Mouse (Mus musculus) heart, embryonic 13.5 days (tissue): ENCODE measurements at regions not wholly inside any gene's neighbourhood (a gene's known extent, or its start where the extent isn't known, plus 50 kb on each side); places are given as distances from the start of the nearest gene placed in this dataset.

ENCODE experiments used
- ATAC-seq: fragments of 200-750 bp; cut with Nextera tagmentation; 2 replicates; pipeline ENCODE4 v1.8.0; 2017; ENCODE audit warnings: moderate TSS enrichment; ENCODE audit not compliant: insufficient number of reproducible peaks, low FRiP score, low TSS enrichment; ENCODE audit errors: extremely low read depth
- H3K27ac ChIP-seq: fragments of 300-500 bp; sonication (generic); replicated peaks from 2 replicates; pipeline ENCODE4 v1.5.1; 2015; ENCODE audit warnings: moderate library complexity, mild to moderate bottlenecking, inconsistent platforms
- H3K27me3 ChIP-seq: fragments of 300-500 bp; sonication (generic); replicated peaks from 2 replicates; pipeline ENCODE4 v1.6.1; 2015; ENCODE audit warnings: mild to moderate bottlenecking, inconsistent platforms
- H3K36me3 ChIP-seq: fragments of 300-500 bp; sonication (generic); 2 replicates; pipeline ENCODE4 v1.6.1; 2015; ENCODE audit warnings: mild to moderate bottlenecking, inconsistent platforms
- H3K4me1 ChIP-seq: fragments of 300-500 bp; sonication (generic); 2 replicates; pipeline ENCODE4 v1.6.1; 2015; ENCODE audit warnings: inconsistent platforms
- H3K4me2 ChIP-seq: fragments of 300-500 bp; sonication (generic); 2 replicates; pipeline ENCODE4 v1.6.1; 2015; ENCODE audit warnings: inconsistent platforms, mild to moderate bottlenecking, moderate library complexity
- H3K4me3 ChIP-seq: fragments of 300-500 bp; sonication (generic); 2 replicates; pipeline ENCODE4 v1.5.1; 2015; ENCODE audit warnings: moderate library complexity, mild to moderate bottlenecking, inconsistent platforms
- H3K9ac ChIP-seq: fragments of 300-500 bp; sonication (generic); 2 replicates; pipeline ENCODE4 v1.6.1; 2015; ENCODE audit warnings: inconsistent platforms, mild to moderate bottlenecking, moderate library complexity
- H3K9me3 ChIP-seq: fragments of 300-500 bp; sonication (generic); 2 replicates; pipeline ENCODE4 v1.6.1; 2016; ENCODE audit warnings: inconsistent platforms
- WGBS: fragments of 180-500 bp; shearing (Covaris S2); methylation state at CpG from one replicate; pipeline ENCODE4 v1.1.7; 2015; ENCODE audit warnings: mixed read lengths; 5-methylcytosine and 5-hydroxymethylcytosine counted together

DNA sequence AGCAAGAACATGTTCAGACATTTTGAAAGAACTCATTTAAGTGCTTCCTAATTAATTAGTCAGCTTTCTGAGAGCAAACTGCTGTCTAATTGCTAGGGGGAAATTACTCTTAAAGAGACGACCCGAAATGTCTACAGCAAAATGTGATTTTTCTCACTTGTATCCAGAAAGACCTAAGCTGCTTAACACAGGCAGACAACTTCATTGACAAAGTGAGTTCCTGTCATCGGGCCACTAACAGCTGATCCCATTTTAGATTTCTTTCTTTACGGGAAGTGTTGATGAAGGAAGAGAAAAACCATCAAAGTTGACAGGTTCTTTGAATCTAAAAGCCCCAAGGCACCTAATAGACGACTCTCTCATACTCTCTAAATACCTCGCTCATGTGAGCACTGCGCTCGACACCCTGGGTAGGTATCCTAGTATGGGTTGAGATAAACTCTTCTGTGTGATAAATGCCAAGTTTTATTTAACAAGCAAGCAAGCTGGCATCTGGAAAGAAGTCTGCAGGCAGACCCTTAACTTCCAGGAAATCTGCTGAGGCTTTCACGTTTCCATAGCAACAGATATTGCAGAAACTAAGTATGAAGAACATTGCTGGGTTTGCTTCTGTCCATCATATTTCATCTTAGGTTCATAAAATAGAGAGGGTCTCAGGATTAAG is 112.5 kb upstream of the Plxnc1 start:
- ATAC-seq = no peak
- no peaks in the 10 kb centered on the region for H3K4me1 ChIP-seq
- H3K27me3 ChIP-seq = no peaks in the 10 kb centered on the region
- no peak overlapping the region for H3K4me3 ChIP-seq
- no peaks in the 10 kb centered on the region for H3K36me3 ChIP-seq
- no peak overlapping the region for H3K9ac ChIP-seq
- 63% methylated on average over 9 of the region's 9 CpGs for WGBS
- H3K27ac ChIP-seq = no peak overlapping the region
- H3K9me3 ChIP-seq = no peaks in the 10 kb centered on the region
- H3K4me2 ChIP-seq = no peak overlapping the region

DNA sequence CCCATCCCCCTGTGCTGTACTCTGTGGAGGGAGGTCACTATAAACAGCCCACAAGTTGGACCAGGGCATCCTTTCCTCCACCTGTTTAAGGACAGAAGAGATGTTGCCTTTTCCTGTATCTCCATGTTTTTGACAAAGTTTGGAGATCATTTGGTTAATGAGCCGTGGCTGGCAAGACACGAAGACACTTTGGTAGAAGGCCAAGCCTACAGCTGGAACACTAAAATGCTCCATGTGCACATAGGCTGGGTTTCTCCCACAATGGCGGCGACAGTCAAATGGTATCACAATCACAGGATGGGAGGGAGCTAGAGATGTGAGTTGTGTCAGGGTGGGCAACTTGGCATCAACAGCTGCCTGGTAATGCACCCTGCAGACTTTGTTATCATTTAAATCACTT is 111.9 kb upstream of the Plxnc1 start:
- Histone ChIP-seq H3K9me3 (no peaks in the 10 kb centered on the region), H3K4me2 (no peak overlapping the region), H3K36me3 (no peaks in the 10 kb centered on the region), H3K27ac (no peak overlapping the region), H3K4me3 (no peak overlapping the region), H3K27me3 (no peaks in the 10 kb centered on the region), H3K9ac (no peak overlapping the region), H3K4me1 (no peaks in the 10 kb centered on the region)
- ATAC-seq = no peak
- 72% methylated on average over 4 of the region's 4 CpGs for WGBS

DNA sequence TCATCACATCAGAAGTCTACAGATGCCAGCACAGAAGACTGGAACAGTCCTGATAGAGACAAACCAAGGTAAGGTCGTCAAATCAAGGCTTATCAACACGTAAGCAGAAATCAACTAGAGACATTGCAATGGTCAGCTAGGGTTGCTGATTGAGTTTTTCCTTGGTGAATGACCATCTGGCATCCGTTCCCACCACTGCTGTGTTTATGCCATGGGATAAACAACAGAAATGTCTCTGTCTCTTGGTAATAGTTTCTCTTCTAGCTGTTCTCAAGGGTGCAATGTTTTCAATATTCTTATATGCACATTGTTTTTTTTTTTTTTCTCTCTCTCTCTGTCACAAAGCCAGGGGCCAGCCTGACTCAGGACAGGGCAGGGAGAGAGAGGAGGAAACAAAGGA is 110.2 kb upstream of the Plxnc1 start:
- Histone ChIP-seq H3K4me1 (no peaks in the 10 kb centered on the region), H3K27ac (no peak overlapping the region), H3K9ac (no peak overlapping the region), H3K4me3 (no peak overlapping the region), H3K27me3 (no peaks in the 10 kb centered on the region), H3K36me3 (no peaks in the 10 kb centered on the region), H3K9me3 (no peaks in the 10 kb centered on the region), H3K4me2 (no peak overlapping the region)
- 76% methylated on average over 3 of the region's 3 CpGs for WGBS
- ATAC-seq = no peak

DNA sequence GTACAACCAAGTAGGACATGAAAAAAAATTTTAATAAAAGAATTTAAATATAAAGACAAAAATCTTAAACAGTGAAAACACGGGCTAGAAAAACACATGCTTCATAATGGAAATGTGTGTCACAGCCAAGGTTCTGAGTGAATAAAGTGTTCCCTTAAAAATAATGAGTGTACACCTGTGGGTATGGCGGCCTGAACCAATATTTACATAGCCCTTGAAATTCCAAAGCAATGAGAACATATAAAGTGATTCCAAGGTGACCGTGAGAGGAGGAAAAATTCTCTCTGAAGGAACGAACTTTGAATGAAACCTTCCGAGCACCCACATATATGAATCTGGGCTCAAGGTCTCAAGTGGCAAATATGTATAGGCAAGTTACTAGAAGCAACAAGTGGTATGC is 104.2 kb upstream of the Plxnc1 start:
- Histone ChIP-seq H3K4me1 (0 out of 2 replicates have a peak, but pooled peaks cover 3% of the 10 kb centered on the region), H3K4me3 (no peak overlapping the region), H3K36me3 (no peaks in the 10 kb centered on the region), H3K9me3 (no peaks in the 10 kb centered on the region), H3K4me2 (no peak overlapping the region), H3K9ac (no peak overlapping the region), H3K27me3 (no peaks in the 10 kb centered on the region), H3K27ac (no peak overlapping the region)
- ATAC-seq = no peak
- WGBS = 83% methylated on average over 5 of the region's 5 CpGs

DNA sequence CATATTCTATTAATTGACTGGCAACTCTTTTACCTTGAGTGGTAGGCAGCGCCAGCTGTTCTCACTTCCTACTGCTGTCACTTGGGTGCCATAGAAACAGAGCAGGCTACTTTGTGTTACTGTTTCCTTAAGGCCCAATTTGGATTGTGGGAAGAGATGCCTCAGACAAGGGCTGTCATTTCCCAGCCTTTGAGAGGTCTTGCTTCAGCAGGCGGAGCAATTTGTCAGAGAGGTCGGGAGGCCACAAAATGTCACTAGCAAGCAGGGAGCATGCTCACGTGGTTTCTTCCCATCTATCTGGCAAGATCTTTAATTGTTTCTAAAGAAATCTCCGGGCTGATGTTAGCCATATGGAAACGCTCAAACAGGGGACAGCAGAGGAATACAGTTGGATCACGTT is 99.3 kb upstream of the Plxnc1 start:
- Histone ChIP-seq H3K4me3 (no peak overlapping the region), H3K9me3 (no peaks in the 10 kb centered on the region), H3K4me1 (0 out of 2 replicates have a peak, but pooled peaks cover 3% of the 10 kb centered on the region), H3K4me2 (no peak overlapping the region), H3K36me3 (no peaks in the 10 kb centered on the region), H3K27ac (no peak overlapping the region), H3K9ac (no peak overlapping the region), H3K27me3 (no peaks in the 10 kb centered on the region)
- WGBS = 35% methylated on average over 7 of the region's 7 CpGs
- ATAC-seq = no peak

DNA sequence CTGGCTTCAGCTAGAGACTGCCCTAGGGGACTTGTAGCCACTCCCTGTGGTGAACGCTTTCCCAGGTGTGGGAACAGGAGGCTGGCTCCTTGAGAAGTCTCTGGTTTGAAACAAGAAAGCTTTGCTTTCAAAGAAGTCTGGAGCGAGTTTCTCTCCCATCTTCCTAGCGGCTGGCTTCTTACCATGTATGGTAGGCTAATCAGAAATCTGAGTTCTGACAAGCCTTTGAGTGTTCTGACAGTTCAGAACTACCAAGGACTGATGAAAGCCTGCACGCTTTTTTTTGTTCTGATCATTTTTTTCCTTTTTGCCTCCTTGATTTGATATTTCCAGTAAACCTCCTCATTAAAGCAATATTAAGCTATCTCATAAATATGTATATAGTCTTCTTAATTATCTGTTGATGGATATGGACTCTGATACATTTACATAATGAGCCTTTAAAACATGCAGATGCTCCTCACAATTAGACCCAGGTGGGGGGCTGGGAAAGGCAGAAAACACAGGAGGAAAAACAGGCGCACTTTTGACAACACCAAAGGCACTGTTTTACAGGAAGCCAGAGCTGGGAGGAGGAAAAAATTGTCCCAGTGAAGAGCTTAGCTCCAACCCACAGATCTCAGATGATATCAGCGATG is 95.7 kb upstream of the Plxnc1 start:
- ATAC-seq = no peak
- H3K9ac ChIP-seq = no peak overlapping the region
- no peaks in the 10 kb centered on the region for H3K27me3 ChIP-seq
- no peaks in the 10 kb centered on the region for H3K9me3 ChIP-seq
- H3K27ac ChIP-seq = no peak overlapping the region
- H3K4me2 ChIP-seq = no peak overlapping the region
- 0 out of 2 replicates have a peak, but pooled peaks cover 3% of the 10 kb centered on the region for H3K4me1 ChIP-seq
- H3K36me3 ChIP-seq = no peaks in the 10 kb centered on the region
- WGBS = 70% methylated on average over 6 of the region's 6 CpGs
- no peak overlapping the region for H3K4me3 ChIP-seq

DNA sequence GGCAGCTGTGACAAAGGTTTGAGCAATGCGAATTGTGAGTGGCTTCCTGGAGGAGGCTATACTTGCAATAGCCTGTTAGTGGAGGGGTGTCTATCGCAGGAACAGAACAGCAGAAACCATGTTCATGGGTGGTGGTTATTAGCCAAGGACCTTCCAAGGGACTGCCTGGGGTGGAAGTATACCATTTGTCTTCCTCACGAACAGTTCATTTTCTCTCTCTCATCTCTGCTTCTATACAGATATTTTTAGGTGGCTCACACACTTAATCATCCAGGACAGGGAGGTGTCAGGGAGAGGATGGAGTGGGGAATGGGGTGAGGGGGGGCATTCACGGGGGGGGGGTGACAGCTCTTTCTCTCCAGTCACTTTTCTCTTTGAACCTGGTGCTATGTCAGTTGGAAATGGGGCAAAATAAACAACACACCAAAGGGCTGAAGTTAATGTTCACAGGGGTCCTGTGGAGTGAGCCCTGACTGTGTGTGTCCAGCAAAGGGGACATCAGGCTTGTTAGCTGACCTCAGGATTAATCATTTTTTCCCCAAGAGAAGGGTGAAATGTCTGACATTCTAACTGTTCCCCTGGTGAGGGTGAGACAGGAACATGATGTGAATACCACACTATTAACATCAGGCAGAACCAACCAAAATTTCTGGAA is 91.5 kb upstream of the Plxnc1 start:
- no peaks in the 10 kb centered on the region for H3K27me3 ChIP-seq
- no peaks in the 10 kb centered on the region for H3K4me1 ChIP-seq
- no peak overlapping the region for H3K4me3 ChIP-seq
- 57% methylated on average over 4 of the region's 4 CpGs for WGBS
- no peaks in the 10 kb centered on the region for H3K36me3 ChIP-seq
- H3K9ac ChIP-seq = no peak overlapping the region
- H3K4me2 ChIP-seq = no peak overlapping the region
- no peak overlapping the region for H3K27ac ChIP-seq
- ATAC-seq = no peak
- no peaks in the 10 kb centered on the region for H3K9me3 ChIP-seq

DNA sequence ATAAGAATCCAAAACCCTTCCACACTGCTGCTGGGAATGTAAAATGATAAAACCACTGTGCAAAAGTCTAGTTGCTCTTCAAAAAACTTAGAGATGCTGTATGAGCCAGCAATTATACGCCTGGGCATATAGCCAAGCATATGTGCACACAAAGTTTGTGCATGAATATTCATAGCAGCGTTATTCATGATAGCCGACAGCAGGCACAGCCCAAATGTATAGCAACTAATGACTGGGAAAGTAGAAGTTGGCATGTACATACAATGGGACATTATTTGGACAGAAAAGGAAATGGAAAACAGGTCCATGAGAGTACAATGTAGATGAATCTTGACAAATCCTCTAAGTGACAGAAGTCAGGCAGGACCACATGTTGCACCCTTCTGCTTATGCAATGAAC is 90.7 kb upstream of the Plxnc1 start:
- H3K4me1 ChIP-seq = no peaks in the 10 kb centered on the region
- ATAC-seq = no peak
- no peak overlapping the region for H3K4me2 ChIP-seq
- H3K4me3 ChIP-seq = no peak overlapping the region
- H3K9ac ChIP-seq = no peak overlapping the region
- WGBS = 76% methylated on average over 3 of the region's 3 CpGs
- H3K9me3 ChIP-seq = no peaks in the 10 kb centered on the region
- no peaks in the 10 kb centered on the region for H3K27me3 ChIP-seq
- no peaks in the 10 kb centered on the region for H3K36me3 ChIP-seq
- no peak overlapping the region for H3K27ac ChIP-seq

DNA sequence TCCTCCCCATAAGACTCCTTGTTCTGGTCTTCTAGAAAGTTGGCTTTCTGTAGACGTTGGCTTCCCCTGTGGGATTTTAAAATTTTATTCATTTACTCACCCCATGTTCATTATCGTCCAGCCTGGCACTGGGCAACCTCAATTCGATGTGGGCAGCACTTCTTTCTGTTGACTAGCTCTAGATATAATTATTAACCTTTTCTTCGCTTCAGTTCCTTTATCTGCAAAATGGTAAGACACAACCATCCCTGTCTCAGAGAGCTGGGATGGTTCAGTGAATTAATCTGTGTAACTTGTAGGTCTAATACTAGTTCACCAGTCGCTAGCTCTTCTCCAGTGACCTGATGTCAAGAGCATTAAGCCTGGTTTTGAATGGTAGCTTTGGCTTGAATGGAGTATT is 89.9 kb upstream of the Plxnc1 start:
- Histone ChIP-seq H3K27me3 (no peaks in the 10 kb centered on the region), H3K4me3 (no peak overlapping the region), H3K27ac (no peak overlapping the region), H3K36me3 (no peaks in the 10 kb centered on the region), H3K4me2 (no peak overlapping the region), H3K9ac (no peak overlapping the region), H3K4me1 (no peaks in the 10 kb centered on the region), H3K9me3 (no peaks in the 10 kb centered on the region)
- WGBS = 63% methylated on average over 5 of the region's 5 CpGs
- no peak for ATAC-seq

DNA sequence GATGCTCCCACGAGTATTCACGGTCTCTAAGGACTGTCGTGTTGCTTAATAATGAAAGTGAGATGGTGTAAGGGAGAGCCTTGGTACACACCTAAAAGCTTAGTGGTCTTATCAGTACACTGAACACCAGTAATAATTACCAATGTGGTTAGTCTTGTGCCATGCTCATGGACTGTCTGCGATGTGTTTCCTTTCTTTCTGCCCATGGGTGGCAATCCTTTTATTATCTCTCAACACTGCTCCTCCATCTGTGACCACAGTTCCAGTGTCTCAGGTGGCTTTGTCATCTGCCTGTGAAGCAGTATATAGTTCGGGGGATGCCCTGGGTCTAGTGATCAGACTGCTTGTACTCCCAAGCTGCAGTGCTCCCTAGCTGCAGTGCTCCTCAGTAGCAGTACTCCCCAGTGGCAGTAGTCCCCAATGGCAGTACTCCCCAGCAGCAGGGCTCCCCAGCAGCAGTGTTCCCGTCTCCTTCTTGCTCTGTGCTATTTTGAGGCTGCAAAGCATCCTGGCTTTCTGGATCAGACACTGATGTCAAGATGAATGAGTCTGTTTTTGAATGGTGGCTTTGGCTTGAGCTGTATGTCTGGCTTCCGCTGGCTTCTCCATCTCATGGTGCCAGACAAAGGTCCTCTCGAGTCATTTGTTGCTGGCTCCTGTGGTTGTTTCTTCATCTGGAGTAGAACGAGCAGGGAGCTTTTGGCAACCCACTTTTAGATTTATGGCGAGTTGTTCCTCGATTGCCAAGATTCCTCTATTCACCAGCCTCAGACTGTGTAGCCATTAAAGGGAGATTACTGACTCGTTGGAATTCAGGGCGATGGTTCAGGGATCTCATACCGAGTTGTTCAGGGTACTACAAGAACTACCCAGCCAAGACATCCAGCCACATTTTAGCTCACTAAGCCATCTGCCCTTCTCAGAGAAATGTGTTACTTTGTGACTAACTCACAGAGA is 88.4 kb upstream of the Plxnc1 start:
- 68% methylated on average over 14 of the region's 14 CpGs for WGBS
- H3K4me2 ChIP-seq = no peak overlapping the region
- no peaks in the 10 kb centered on the region for H3K9me3 ChIP-seq
- H3K4me1 ChIP-seq = no peaks in the 10 kb centered on the region
- H3K27me3 ChIP-seq = no peaks in the 10 kb centered on the region
- H3K27ac ChIP-seq = no peak overlapping the region
- no peak overlapping the region for H3K4me3 ChIP-seq
- no peak for ATAC-seq
- no peak overlapping the region for H3K9ac ChIP-seq
- no peaks in the 10 kb centered on the region for H3K36me3 ChIP-seq

DNA sequence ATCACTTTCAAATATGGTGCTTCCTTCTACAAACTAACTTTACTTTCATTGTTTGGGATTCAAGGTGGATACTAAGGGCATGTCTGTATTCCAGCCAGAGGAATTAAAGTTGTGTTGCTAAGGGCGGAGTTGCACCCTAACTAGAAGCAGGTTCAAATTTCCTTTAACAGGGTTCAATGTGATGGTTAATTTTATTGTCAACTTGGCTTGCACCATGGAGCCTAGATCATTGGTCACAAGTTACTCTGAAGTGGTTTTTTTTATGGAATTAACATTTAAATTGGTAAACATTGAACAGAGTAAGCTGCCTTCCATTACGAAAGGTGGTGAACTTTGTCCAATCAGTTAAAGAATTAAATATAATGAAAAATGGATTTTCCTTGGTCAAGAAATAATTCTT is 86.7 kb upstream of the Plxnc1 start:
- no peak for ATAC-seq
- H3K27me3 ChIP-seq = no peaks in the 10 kb centered on the region
- H3K27ac ChIP-seq = no peak overlapping the region
- no peak overlapping the region for H3K4me3 ChIP-seq
- no peaks in the 10 kb centered on the region for H3K9me3 ChIP-seq
- no peak overlapping the region for H3K9ac ChIP-seq
- no peaks in the 10 kb centered on the region for H3K36me3 ChIP-seq
- H3K4me2 ChIP-seq = no peak overlapping the region
- no peaks in the 10 kb centered on the region for H3K4me1 ChIP-seq
- 87% methylated on average over 2 of the region's 2 CpGs for WGBS
